Mouse (Mus musculus): ENCODE data around the gene Cd33.

Cd33 gene

DNA sequence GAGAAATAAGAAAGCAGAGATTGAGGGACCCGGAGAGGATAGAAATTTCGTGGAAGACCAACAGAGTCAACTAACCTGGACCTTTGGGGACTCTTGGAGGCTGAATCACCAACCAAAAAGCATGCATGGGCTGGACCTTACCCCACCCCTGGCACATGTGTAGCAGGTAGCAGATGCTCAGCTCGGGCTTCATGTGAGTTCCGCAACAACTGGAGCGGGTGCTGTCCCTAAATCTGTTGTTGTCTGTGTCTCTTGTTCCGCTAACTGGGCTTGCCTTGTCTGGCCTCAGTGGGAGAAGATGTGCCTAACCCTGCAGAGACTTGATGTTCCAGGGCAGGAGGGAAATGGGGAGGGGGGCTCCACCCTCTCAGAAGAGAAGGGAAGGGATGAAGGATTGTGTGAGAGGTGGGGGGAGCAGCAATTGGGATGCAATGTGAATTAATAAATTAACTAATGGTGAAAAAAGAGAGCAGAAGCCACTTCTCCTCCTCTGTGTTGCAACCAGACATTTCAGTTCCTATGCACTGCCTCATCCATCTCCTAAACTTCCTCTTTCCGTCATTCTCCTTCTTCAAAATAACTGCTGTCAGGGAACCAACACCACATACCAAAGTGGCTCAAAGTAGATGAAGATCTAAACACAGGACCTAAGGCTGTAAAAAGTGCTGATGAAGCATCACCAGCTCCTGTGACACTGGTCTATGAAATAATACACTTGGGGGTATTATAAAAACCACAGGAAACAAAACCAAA is at the start of gene Cd33:
Gene Cd33 (minus strand): TSS at position 204 of the 753 bp plus-strand sequence.
- WGBS: 81% methylated on average over 7 of the region's 7 CpGs

DNA sequence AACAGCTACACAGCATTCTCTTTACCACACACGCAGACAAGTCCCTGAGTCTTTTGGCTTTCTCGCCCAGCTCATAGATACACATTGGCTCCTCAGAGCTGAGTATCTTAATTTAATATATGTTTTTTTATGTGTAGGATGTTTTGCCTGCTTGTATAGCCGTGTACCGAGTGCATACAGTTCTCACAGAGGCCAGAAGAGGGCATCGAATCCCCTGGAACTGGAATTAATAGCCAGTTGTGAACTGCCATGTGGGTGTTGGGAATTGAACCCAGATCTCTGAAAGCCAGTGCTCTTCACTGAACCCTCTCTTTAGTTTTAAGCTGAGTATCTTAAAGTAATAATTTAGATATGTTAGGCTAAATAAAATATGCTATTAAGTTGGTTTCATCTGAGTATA is 40.6 kb upstream of the Cd33 start:
- 77% methylated on average over 5 of the region's 5 CpGs for WGBS

DNA sequence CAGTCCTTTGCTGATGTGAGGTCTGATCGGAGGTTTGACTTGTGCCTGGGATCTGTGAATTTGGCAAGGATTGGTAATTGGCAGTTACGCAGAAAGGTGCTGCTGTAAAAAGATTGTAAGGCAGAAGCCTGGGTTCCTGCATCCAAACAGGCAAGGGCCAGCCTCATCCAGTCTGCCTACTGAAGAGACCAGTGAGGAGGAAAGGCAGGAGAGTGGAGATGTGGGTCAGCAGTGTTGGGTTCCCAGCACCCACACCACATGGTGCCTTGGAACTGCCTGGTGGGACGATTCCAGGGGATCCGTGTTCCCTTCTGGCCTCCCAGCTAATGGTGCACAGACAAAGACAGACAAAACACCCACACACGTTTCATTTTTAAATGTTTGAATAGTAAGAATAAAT is 36.3 kb upstream of the Cd33 start:
- WGBS: 22% methylated on average over 5 of the region's 5 CpGs

DNA sequence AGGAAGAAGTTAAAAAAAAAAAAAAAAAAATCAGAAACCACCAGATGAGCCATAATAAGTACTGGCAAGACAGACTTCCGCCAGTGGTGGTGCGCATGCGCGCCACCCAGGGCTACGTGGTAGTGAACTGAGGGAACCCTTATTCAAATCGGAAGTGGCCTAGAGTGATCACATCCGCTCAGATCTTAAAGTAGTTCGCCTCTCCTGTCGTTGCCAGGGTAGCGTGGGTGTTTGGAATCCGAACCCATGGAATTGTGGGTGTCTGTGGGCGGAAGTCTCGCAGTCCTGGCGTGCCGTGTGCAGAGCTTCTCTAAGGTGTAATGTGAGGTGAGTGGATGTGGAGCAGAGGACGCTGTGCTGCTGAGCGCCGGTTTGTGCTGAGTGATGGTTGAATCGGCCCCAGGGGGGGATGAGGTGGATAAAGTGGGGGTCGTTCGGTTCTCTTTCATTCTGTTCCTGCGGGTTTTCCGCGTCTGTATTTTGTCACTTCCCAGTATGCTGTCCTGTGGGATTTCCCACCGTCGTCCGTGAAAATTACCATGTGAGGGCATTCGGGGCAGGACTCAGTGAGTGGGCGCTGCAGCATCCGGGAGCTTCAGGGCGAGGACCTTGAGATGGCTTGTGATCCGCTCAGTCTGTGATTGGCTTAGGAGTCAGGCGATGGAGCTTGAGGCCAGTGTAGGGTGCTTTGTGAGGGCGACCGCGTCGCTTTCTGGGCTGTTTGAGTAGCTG is 35.4 kb upstream of the Cd33 start, which contains the start of gene Zfp719:
Gene Zfp719 (plus strand): TSS at position 171 of the 732 bp plus-strand sequence.
- WGBS: 0% methylated on average over 37 of the region's 37 CpGs

DNA sequence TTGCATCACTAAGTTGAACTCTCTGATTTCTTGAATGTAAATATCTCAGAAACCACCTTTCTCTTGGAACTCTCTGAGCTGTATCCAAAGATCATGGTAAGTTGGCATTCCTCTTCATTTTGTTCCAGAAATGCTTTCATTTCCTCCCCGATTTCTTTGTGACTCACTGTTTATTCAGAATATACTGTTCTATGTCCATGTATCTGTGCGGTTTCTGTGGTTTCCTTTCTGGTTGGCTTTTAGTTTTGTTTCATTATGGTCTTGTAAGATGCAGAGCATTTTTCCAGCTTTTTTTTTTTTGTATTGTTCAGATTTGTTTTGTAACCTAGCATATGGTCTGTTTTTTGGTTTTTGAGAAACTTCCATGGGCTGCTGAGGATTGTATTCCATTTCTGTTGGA is 27.0 kb upstream of the Cd33 start:
- WGBS: 79% methylated on average over 2 of the region's 2 CpGs

DNA sequence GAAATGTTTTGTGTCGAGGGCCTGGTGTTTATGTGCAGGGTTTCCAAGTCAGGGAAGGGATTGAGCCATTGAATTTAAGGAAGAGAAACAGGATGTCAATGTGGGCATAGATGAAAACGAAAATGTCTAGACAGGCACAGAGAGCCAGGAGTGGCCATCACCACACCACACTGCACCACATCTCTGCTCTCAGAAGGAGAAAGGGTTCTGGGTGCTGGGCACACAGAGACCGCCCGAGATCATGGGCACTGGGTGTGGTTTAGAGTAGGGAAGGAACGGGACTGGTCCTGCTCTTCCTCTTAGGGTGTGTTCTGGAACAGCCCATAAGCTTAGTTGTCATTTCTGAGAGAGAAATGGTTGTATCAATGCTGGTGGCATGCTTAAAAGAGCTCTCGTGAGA is 19.1 kb upstream of the Cd33 start:
- 38% methylated on average over 6 of the region's 6 CpGs for WGBS

DNA sequence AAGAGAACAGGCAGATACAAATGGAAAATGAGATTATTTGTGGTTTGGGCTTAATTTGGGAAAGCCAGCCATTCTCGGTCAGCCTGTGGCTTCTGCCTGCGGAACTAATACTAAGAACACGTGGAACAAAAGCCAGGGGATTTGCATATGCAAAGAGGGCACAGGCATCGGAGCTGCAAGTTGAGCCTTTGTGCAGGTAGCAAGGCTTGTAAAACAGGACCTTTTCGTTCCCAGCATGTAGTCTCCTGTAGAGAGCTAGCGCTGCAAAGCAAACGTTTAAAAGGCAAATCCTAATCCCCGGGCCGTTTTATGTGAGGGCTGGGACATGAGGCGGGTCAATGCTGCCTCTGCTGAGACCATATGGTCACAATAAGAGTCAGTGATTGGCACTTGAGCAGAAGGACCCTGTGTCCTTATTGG is 18.4 kb upstream of the Cd33 start:
- 0% methylated on average over 10 of the region's 10 CpGs for WGBS

DNA sequence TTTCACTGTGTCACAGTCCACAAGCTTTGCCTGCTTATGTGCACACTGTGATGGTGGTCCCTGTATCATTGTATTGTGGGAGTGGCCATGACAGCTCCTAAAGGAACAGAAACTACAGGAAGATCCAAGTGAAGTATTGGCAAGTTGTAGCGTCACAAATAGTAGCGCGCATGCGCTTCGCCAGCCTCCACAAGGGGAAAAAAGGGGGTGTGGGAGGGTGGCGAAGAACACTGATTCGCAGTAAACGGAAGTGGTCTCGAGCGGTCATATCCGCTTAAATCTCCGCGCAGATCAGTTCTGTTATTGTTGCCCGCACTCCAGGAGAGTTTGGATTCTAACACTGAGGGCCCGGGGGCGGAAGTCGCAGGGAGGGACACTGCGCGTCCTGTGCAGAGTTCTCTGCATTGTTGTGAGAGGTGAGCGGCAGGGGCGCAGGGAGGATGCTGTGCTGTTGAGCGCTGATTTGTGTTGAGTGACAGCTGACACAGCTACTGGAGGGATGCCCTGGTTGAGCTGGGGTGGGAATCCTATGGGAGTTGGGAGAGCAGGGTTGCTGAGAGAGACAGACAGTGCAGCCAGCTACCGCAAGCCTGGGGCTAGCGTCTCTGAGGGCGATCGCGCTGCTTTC is 17.9 kb upstream of the Cd33 start, which contains the start of gene Zfp658:
Gene Zfp658 (plus strand): TSS at position 251 of the 628 bp plus-strand sequence.
- under 1% methylated on average over 27 of the region's 27 CpGs for WGBS

DNA sequence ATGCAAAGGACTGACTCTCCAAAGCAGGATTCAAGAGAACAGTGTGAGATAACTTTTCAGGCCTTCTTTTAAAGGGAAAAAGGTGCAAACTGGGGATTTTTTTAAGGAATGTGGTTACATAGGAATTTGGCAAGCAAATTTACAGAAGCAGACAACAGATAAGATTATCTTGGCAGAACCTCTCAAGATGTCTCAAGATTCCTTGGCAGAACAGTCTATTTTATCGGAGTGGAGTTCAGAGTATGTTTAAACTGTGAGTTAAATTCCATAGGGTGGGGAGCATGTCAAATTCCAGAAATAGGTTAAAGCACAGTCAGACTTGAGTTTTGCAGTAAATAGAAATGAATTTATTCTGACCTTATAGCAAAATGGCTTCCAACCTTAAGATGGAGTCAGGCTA is 12.7 kb upstream of the Cd33 start:
- 59% methylated on average over 1 of the region's 1 CpGs for WGBS

DNA sequence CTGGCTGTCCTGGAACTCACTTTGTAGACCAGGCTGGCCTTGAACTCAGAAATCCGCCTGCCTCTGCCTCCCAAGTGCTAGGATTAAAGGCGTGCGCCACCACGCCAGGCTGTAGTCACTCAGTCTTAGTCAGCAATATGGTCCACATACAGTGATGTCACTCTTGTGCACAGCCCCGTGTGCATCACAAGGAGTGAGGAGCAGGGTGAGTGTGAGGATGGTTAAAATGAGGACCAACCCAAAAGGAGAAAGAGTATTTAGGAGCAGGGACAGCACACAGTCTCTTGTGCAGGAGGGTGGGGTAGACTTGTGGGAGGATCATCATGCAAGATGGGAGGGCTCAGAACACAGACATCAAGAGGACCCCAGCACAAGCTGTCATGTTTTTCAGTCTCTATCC is 11.1 kb upstream of the Cd33 start:
- 90% methylated on average over 5 of the region's 5 CpGs for WGBS

DNA sequence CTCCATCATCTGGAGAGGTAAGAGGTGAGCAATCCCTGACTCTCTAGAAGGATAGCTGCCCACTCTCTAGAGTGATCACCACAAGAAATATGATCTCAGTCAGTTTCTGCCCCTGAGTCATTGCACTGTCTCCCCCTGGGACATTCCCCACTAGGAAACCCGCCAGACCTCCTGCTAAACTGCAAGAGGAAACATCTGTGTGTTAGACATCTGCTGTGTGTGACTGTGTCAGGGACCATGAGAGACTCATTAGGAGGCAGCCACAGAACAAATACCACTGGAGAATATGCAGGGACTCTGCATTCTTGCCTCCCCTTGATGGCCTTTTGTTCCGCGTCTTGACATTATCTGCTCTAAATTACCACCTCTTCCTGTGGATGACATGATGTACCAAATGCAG is 10.3 kb upstream of the Cd33 start:
- WGBS: 59% methylated on average over 3 of the region's 3 CpGs

DNA sequence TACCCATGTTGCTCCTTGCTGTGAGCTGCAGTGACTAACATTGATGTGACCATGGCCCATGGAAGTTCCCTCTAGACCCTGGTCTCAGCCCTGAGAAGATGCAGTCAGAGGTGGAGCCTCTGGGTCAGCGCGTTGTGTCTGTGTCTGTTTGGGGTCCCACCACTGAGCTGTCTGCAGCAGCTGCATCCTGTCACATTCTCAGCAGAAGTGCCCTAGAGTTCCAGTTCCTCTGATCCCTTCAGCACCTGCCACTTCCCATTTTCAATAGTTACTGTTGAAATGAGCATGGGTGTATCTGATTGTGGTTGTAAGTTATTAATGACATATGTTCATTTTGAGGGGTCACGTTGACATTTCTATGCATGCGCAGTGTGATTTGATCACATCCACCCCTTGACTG is 8.9 kb upstream of the Cd33 start:
- 72% methylated on average over 4 of the region's 4 CpGs for WGBS

DNA sequence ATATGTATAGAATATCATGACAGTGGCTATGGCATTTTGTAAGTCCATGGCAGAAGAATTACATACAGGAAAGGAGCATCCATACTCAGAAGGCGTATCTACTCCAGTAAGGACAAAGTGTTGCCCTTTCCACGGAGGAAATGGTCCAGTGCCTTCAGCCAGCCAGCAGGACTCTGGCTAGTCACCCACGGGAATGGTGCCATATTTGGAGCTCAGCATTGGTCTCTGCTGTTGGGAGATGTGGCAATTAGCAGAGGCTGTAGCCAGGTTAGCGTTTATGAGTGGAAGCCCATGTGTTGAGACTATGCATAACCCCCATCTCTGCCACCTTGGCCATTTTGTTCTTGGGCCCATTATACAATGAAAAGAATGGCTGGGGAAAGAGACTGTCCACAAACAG is 4.0 kb upstream of the Cd33 start:
- WGBS: 73% methylated on average over 4 of the region's 4 CpGs

DNA sequence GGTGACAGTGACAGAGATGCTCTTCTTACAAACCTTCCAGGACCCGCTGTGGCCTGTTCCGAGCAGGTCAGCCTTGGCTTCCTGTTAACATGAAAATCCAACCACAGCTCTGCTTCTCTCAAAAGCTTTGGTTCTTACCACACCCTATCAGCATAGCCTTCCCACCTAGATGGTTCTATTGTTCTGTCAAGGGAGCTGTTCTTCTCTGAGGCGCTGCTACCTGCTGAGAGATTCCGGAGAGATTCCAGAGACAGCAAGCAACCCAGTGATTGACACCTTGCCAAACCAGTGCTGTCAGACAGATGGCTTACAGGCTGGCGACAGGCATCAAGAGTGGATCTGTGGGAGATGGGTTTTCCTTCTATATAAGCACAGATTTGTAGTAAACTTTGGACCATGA is 3.4 kb upstream of the Cd33 start:
- 55% methylated on average over 5 of the region's 5 CpGs for WGBS

DNA sequence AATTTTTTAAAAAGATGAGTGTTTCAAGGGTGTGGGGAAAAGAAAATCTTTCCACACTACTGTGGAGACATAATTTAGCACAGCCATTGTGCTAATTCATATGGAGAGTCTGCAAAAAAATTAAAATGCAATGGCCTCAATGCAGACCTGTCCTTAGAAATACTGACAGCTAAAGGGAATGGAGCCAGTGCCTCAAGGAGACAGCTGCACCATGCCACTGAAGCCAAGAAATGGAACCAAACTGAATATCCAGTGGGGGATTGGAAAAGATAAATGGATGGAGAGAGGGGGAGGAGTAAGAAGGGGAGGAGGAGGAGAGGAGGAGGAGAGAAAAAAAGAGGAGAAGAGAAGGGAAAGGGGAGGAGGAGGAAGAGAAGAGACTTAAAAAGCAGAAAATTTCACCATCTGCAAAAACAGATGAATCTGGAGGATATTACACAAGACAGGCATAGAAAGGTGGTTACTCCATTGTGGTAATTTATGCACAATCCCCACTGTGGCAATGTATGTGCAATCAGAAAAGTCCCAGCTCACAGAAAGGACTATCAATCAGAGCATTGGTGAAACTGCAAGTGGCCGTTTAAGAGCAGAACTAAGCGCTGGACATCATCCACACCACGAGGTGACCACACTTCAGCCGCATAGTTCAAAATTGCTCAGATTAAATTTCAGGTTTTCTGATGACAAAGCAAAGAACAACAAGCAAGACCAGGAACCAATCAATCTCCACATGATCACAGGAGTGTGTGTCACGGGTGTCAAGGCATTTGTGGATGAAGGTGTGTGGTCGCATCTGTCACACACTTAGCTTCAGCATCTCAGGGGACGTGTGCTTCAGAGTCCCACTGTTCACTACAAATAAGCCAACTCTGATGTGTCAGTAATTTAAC is 1.7 kb upstream of the Cd33 start:
- WGBS: 75% methylated on average over 7 of the region's 7 CpGs

DNA sequence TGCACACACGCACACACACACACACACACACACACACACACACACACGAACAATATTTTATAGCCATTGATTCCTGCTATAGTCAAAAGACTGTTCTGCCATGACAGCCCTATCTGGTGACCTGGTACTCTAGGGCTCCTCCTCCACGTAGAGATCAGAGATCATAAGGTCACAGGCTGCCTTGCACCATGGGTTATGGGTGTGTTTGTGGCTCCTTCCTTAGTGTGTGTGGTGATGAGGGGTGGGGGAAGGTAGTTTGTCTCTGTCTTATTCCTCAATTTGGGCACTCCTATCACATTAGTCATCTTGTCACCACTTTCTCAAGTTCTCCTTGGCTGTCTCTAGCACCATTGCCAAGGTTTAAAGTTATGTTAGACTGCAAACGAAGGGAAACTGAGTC is 5.7 kb downstream of the Cd33 start:
- 65% methylated on average over 4 of the region's 4 CpGs for WGBS

DNA sequence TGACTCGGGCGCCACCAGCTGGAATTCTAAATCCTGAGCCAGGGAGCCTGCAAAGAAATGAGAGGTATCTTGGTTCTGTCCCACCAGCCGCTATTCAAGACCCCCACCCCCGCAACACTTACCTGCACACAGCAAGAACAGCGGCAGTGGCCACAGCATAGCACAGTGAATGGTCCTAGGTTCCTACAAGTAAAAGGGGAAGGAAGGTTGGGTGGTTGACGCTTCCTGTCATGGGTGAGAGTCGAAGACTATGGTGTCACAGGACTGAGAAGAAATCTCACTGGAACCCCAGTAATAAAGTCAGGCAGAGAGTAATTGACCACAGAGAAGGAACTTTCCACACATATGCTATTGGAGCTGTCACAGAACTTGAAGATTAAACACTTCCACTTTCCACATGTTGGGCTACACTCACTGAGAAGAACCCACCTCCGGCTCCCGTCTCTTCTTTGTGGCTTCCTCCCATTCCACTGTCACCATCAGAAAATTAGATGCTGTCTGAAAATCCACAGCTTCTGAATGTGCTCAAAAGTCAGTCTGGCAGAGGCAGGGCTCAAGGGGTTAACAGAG is 11.2 kb downstream of the Cd33 start:
- 86% methylated on average over 9 of the region's 9 CpGs for WGBS

DNA sequence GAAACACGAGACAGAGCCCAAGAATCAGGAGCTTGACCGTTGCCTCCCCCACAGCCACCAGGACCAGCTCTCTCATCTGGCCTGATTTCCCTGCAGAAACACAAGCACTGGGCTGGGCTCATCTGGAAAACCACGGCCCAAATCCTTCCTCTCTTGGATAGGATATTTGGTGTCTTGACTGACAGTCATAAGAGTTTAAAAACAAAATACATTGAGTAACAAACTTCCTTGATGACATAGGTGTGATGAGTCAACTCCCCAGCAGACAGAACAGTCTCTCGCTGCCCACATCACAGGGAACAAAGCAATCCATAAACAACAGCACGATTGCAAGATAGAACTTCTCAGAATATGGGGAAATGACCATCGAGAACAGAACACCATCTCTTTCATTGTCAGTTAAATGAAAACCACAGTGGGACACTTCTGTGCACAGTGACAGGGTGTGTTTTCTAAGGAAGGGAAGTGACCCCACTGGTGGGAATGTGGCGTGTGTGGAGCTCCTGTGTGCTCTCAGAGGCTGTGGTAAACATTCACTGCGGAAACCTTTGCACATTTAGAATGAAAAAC is 13.9 kb downstream of the Cd33 start:
- WGBS: 70% methylated on average over 8 of the region's 8 CpGs

DNA sequence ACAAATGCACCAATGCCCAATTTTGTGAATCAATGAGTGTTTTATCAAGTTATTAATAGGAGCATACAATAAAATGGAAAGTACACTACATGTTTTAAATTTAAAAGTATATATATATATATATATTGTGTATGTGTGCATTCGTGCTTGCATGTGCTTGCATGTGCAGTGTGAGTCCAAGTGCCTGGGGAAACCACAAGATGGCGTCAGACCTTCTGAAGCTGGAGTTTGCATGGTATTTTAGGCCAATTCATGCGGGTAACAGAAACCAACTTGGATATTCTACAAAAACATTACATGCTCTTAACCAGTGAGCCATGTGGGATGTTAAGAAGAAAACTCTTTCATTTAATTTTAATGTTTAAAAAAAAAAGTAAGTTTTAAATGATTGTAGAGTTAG is 18.9 kb downstream of the Cd33 start:
- 45% methylated on average over 3 of the region's 3 CpGs for WGBS

DNA sequence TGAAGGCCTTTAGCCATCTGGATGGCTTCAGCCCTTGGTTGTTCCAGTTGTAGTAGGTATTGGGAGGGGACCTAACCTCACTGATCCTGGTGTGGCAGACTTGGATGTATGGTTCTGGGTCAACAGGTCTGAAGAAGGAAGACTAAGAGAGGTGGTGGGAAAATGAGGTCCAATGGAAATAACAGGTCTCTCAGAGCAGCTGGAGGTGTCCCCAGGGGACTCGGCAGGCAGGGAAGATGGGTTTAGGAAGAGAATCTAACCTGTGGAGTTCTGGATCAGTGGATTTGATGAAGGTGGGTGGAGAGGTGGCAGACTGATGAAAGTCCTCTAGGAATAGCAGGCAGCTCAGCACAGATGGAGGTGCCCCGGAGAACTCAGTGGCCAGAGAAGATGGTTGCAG is 21.5 kb downstream of the Cd33 start:
- 88% methylated on average over 2 of the region's 2 CpGs for WGBS

DNA sequence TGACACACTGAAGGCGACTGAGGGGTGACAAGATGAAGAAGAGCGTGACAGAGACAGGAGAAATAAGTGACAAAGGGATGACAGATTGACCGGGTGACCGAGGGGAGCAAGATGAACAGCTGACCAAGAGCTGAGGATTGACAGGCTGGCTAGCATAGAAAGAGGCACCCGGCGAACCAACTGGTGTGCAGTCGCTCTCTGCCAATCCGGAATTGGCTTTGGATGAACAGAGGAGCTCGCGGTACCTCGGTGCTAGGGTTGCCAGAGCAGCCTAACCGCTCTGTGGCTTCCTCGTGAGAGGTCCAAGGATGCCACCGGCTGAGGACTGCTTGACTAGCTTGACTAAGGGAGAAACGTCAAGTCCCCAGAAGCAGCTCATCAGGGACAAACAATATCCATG is 25.9 kb downstream of the Cd33 start:
- 80% methylated on average over 15 of the region's 15 CpGs for WGBS

Measured in cerebral cortex, adult 2 months (tissue).